Mouse (Mus musculus): ENCODE measurements around the gene Scamp2.

The Scamp2 gene

DNA sequence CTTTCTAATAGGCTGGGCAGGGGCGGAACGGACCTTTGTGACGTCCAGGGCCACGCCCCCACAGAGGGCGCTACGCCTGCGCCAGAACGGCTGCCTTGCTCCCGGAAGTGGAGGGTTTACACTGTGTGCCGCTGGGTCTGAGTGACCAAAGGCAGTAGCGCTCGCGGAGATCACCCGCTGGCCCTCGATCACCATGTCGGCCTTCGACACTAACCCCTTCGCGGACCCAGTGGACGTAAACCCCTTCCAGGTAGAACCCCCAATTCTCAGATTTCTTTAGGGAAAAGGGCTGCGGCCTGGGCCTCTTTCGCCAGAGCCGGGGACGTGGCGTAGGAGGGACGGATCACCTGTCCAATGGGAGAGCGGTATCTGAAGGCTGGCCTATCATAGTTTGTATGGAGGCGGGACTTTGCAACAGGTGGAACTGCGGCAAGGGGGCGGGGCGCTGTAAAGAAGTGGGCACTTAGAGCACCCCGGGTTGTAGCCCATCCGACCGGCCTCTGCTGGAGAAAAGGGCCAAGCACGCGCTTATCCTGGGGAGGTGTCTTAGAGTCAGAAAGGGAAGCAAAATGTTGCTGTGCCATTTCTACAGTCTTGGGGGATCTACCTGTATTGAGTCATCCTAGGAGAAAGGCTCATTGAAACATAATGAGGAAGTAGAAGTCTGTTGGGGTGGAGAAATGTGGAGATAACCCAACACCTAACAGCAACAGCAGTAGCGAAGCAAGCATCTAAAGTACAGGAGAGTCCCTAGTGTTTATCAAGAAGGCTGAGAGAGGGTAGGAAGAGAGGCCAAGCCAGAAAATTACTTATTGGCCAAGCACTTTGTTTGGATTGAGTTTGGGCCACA, at the start of gene Scamp2:
Gene Scamp2 (plus strand): TSS at position 83 of the 850 bp plus-strand sequence.
- peak; percentile 100 for DNase-seq

DNA sequence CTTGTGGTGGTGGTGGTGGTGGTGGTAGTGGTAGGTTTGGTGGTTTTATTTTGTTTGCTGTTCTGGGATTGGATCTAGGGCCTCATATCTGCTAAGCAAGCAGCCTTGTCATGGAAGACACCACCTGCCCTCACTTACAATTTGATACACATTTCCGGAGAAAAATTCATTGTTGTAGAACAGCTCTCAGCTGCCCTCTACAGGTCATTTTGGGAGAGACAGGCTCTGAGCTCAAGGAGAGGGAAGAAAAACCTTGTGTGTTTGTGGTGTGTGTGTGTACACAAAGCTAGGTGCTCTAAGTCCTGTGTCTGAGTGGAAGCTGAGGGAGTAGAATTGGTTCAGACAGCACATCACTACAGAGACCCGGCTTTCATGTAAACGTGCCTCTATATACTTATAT, 43.6 kb upstream of the Scamp2 start:
- peak; percentile 86 for DNase-seq

DNA sequence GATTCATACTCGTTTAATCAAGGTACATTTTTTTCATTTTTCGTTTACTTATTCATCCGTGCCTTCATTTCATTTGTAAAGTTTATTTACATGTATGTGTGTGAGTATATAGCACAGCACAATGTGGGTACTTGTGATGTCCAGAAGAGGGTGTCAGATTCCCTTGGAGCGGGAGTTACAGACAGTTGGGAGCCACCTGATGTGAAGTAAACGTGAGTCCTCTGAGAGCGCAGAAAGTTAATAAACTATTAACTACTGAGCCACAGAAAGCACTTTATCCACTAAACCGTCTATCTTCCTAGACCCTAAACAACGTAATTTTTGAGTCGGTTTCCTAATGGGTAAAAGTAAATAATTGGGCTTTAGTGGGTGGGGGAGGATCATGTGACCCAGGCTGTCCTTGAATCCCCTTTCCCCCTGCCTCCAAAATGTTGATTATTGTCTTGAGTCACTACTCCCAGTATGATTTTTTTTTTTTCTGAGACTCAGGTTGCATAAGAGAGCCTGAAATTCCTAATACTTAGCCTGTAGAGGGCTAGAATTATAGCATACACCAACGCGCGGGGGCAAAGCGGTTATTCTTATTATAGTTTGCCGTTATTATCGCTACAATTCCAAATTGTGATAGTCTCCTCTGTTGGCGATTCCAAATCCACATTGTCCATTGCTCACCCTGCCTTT, 40.2 kb upstream of the Scamp2 start:
- DNase-seq: no peak

DNA sequence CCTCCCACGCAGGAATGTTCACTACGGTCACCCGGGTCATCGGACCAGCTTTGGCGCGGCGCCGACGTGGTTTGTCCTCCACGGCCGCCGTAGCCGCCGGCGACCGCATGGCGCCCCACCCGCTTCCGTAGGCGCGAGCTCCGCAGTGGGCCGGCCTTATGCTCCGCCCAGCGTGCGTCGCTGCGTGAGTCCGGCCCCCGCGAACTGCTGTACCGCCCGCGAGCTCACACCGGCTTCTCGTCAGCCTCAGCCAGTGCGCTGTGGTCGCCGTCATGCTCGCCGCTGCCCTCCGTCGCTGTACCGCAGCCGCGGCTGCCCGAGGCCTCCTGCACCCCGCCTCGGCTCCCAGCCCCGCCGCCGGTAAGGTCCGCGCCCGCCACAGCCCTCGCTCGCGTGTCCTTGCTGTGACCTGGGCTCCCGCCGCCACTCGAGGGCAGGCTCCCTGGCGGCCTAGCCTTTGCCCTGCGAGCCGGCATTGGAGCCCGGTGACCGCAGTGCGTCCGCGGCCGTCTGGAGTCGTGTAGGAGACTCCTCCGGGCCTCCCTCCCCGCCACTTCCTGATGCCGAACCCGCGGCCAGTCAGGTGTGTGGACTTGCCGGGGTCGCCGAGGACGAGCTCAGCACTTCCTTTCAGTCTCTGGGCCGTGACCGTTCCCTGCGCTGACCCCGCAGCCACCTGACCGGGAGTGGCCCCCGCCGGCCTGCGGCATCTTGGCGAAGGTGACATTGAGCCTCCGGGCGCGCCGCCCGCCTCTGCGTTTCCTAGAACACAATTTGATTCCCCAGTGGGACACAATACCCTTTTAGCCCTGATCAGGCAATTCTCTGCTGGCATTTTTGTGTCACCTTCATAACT, 39.5 kb upstream of the Scamp2 start, which contains the start of gene Cox5a:
Gene Cox5a (plus strand): TSS at position 219 of the 856 bp plus-strand sequence.
- peak; percentile 100 for DNase-seq

DNA sequence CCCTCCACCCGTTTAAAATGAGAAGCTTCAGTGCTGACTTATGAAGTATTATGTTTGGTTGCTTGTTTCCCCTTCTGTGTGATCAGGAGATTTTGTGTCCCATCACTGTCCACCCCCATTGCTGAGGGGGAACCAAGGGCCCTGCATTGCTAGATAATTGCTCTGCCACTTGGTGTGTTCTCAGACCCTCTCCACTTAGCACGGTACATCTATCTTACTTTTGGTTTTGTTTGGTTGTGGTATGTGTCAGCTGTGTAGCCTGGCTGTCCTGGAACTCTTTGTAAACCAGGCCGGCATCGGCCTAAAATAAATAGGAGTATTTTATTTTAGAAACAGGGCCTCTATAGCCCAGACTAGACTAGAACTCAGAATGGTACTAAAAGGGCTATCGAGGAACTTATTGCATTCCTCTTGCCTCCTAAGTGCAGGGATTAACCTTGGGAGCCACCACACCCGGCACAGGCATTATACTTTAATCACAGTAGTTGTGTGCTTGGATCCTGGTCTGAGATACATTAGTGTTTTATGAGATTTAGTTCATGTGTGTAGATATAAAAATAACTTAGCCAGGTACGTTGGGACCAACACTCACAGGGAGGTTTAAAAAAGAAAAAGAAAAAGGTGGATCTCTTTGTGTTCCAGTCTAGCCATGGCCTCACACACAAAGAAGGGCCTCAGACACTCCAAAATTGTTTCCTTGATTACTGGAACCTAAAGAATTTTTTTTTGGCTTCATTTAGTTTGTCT, 38.5 kb upstream of the Scamp2 start:
- DNase-seq: peak; percentile 79

DNA sequence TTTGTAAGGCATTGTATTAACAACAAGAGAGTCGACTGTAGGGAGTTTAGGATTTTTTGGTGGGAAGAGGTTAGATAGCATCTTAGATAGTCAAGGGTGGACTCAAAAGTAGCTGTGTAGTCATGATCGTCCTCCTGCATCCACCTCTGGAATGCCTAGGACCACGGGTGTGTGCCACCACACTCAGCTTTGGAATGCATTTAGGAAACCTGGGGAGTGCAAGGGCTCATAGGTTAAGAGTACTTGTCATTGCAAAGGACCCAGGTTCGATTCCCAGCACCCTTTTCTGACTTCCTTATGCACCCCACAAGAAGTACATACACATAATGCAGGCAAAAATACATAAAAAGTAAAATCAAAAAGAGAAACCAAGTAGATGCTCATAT, 37.9 kb upstream of the Scamp2 start:
- peak; percentile 86 for DNase-seq

DNA sequence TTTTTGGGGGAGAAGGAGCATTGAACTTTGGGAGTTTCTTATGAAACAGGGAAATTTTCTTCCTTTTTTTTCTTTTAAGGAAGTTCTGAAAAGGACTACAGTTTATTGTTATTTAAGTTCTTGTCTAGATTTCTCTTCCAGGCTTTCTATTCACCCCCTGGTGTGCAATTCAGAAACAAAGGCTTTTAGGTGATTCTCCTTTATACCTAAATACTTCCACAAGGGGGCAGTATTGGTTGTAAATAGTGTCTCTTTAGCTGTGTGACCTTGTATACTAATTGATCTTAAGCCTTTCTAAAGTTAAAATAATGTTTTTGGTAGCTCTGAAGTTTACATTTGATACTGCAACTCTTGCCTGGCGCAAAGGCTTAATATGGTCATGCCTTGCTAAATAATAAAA, 37.0 kb upstream of the Scamp2 start:
- DNase-seq: peak; percentile 75

DNA sequence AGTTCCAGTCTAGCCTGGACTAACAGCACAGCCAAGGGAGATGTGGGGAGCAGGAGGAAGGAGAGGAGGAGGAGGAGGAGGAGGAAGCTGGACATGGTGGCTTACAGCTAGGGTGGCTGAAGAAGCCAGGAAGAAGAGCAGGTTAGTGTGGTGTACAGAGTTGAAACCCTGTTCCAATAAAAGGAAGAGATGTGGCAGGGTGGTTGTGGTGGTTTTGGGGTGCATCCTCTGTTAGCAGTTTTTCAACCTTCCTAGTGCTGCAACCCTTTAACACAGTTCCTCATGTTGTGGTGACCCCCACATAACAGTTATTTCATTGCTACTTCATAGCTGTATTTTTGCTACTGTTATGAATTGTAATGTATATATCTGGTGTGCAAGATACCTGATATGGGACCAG, 36.3 kb upstream of the Scamp2 start:
- DNase-seq: peak; percentile 83

DNA sequence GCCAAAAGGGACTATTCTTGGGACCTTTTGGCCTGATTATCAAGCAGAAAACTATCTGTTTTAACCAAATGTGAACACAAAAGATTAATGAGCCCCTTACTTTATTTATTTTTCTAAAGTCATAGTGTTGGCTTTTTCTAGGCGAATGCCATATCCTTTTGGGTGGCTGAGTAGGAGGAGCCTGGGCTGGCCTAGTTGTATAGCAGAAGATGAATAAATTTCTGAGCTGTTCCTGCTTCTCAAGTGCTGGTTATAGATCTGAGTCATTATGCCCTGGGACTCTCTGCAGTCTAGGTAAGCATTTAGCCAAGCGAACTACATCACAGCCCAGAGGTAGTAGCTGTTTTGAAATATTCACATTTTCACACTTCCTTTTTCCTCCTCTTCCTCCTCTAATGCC, 35.2 kb upstream of the Scamp2 start:
- DNase-seq: peak; percentile 62

DNA sequence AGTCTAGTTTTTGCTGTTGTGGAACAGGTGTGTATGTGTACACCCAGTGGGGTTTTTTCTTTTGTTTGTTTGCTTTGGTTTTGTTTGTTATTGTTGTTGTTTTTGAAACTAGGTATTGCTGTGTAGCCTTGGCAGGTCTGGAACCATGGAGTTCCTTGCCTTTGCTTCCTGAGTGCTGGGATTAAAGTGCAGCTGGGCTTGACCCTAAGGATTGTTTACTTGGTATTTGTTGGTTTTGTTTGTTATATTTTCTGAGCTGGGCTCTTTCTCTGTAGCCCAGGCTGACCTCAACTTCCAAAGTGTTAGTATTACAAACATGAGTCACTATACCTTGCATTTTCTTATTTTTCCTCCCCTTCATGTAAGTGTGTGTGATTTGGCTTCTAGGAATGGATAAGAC, 34.3 kb upstream of the Scamp2 start:
- peak; percentile 66 for DNase-seq

DNA sequence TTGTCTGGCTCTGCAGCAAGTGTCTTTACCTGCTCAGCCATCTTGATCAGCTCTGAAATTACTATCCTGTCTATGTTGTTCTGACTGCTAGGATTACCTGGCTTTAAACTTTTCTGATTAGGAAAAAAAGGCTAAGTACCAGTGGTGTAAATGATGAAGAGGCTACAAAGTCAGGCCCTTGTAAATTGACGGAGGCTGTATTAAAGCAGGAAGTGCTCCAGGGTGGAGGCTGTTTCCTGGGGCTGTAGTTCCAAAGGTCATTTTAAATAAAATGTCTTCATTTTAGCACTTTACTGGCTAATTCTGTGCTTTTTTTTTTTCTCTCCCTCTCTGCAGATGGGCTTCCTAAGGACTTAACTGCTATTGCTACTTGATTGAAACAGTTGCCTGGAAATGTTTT, 28.8 kb upstream of the Scamp2 start:
- peak; percentile 86 for DNase-seq

DNA sequence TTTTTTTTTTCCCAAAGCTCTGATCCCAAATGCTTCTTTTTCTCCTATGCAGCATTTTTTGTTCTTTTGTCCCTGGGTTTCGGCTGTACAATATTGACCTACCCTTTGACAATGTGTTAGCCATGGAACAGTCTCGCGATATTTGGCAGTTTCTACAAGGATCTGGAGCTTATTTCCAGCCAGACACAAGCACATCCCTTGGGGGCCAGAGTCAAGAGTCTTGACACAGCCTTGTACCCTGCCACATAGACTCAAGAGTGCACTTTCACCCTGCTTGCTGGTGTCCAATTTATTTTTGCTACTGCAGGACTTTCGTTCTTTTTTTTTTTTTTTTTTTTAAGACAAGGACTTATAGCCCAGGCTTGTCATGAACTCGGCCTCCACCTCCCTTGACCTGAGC, 24.4 kb upstream of the Scamp2 start:
- peak; percentile 88 for DNase-seq

DNA sequence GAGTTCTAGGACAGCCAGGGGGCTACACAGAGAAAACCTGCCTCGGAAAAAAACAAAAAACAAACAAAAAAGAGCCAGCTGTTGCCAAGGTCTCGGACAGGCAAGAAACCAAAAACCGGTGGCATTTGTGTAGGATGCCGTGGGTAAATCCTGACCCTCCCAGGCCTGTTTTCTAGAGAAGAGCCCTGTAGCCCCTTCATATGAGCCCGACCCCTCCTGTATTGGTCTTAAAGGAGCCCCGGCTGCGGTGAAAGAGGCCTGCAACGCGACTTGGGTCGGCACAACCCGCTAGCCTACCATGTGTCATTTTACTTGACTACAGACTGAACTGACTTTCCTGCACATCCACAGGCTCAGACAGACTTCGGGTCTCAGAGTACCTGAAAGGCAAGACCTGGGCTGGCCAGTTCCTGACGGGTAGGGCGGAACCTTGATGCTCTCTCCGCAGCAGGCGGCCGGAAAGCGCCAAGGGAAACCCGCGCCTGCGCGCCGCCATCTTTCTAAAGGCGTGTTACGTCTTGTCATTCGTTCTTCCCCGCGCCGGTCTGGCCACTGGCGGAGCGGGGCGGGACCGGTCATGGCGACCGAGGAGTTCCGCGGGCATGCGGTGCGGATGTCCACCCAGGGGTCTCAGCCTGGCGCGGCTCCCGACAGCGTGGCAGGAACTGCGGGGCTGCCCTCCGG, 23.6 kb upstream of the Scamp2 start, which contains the start of gene Fam219b:
Gene Fam219b (plus strand): TSS at position 485 of the 684 bp plus-strand sequence.
- DNase-seq: peak; percentile 99

DNA sequence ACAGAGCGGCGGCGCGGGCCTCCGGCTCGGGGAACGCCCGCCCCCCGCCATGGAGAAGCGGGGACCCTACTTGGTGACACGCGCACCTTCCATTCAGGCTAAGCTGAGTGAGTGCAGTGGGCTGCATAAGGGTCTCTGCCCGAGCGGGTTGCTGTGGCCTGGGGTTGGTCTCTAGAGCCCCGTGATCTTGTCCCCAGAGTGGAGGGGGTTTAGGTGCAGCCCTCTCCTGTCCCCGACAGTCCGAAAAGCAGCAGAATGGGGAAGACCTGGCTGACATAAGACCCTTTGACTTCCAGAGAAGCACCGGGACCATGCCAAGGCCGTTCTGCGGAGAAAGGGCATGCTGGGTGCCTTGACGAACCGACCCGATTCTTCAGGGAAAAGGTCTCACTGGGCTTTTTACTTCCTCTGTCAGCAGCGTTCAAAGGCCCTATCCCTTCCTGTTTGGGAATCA, 23.0 kb upstream of the Scamp2 start:
- no peak for DNase-seq

DNA sequence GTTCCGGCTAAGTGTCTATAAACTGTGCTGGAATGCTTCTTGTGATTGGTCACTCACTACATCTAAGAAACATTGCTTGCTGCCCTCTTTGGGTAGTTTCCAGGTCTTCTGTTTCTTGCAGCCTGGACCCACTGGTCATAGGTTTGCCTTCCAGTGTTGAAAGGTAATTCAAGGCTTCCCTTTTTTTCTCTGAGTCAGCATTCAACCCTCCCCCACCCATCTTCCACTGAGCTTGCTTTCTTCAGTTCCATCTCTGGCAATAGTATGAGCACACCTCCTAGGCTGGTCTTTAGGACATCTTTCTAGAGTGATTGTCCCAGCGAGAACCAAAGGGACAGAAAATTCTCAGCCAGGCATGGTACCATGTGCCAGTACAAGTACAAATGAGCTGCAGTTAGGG, 21.2 kb upstream of the Scamp2 start:
- peak; percentile 74 for DNase-seq

DNA sequence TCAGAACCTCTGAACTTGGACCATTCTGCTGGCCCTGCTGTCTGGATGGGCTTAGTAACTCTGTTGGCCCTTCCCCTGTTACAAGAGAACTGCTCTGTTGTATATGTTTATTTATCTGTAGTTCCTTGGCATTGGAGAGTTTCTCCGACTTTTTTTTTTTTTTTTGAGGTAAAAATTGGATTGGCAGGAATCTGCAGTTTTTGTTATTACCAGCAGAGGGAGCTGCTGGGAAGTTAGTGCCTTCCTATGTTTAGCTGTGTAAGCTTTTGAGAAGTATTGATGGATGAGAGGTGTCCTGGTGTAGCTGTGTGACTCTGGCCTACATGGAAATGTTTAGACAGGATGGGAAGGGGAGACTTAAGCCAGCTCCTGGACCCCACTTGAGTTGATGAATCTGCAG, 19.4 kb upstream of the Scamp2 start:
- no peak for DNase-seq

DNA sequence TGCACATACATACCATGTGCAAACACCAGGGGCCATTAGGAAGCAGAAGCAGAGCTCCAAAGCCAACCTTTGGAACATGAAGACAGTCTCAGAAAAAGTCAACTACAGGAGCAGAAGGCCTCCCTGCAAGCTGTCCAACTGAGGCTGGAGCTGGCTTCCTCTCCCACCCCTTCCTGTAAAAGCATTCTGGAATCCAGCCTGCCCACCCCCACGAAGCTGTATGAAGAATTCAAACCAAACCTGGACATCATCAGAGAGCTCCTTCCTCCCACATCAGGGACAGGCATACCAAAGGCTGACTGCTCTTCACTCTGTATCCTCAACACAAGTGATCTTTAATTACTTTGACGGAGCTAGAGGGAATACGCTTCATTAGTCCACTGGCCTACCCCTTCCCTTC, 16.8 kb upstream of the Scamp2 start:
- no peak for DNase-seq

DNA sequence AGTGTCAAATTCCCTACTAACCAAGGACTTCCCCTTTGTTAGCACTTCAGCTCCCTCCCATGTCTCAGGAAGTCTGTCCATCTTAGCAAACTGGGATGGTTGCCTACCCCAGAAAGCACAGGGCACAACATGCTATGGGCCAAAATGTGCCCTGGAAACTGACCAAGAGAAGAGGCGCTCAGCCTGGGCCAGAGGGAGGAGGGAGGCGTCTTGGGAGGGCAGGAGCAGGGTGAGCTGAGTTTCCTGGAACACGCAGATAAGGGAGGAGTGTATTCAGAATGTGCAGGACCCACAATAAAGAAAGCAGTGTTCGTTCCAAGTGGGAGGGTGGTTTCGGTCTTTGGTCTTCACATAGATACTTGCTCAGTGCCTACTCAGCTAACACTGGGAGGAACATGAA, 13.5 kb upstream of the Scamp2 start:
- peak; percentile 97 for DNase-seq

DNA sequence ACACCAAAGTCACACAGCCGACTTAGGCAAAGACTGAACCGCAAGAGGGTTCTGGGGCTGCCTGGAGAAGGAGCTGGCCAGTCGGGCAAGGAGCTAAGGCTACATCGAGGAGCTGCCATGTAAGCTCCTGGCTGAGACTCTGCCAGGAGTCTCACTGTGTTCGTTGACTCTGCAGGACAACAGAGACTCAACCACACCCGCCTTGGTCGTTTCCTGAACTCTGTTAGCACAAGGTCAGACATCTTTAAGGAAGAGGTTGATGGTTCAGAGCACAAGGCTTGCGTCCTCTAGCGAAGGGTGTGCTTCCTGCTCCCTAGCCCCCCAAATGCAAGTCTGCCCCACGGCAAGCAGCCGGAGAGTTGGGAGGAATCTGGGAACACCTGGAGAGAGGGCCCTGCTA, 12.9 kb upstream of the Scamp2 start:
- DNase-seq: no peak

DNA sequence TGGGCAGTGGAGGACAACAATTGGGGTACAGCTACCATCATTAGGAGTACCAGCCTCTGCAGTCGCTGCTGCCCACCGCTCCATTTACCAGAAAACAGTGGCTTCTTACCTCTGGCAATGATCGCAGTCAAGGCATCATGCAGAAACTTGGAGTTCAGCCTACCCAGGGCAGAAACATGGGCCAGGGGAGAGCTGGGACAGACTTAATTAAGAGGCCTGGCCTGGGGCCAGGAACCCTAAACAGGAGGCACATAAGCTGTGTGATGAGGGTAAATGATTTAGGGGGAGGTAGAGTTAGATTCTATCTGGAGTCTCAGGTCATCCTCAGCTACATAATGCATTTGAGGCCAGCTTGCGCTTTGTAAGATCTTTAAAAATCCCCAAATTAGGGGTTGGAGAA, 11.6 kb upstream of the Scamp2 start:
- DNase-seq: peak; percentile 94

DNA sequence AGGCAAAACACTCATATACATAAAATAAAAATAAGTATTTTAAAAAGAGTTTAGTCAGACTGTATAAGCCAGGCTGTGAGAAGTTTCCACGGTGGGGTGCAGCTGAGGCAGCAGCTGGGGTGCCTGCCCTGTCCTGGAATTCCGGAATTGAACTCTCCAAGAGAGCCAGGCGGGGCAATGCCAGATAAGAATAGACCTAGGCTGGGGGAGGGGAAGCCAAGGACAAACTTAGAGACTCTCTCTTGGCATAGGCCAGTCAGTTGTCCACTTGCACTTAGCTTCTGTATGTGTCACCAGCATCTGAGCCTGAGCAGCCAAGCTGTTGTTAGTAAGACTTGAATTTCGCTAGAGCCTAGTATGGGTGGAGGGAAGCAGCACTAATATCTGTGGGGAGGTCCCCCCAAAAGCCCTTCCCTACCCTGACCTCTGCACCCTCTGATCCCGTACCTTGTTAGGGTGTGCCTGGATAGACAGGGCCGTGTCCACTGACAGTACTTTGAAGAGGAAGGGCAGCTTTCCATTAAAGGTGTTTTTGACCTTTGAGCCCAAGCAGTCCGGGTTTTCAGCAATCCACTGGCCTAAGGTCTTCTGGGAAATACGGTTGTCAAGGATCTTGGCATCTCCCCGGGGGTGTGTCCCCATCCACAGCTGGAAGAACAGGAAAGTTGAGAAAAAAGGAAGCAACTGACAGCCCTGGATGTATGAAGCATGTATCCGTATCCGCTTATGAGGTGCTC, 10.4 kb upstream of the Scamp2 start:
- DNase-seq: peak; percentile 97

Data from heart, adult 11 months (tissue).